Mouse (Mus musculus): ENCODE measurements around the gene Cldn1. TPM values are rescaled to one million over a fixed set of nuclear protein-coding genes. Genes with fewer than 3 reads are reported as not detected.
A peak's percentile ranks its signal among the peaks of the same experiment; 100 is the strongest.

The Cldn1 gene
- polyA plus RNA-seq, 1 experiment = 17.7 TPM

GRCm38 (mm10) chr16:26384112-26384649, 12.5 kb upstream of the Cldn1 start:
- Histone ChIP-seq H3K27ac (ENCODE audit: insufficient read depth, low read depth, low read length) (no peak overlapping the region), H3K27me3 (replicated peaks; ENCODE audit: control insufficient read depth, insufficient read depth, low read length) (no peaks in the 10 kb centered on the region), H3K4me3 (ENCODE audit: insufficient read depth, low read depth, low read length) (no peak overlapping the region), H3K4me1 (ENCODE audit: control insufficient read depth, insufficient read depth, low read length) (no peaks in the 10 kb centered on the region), H3K36me3 (ENCODE audit: control insufficient read depth, insufficient read depth, low read length) (no peaks in the 10 kb centered on the region)
- DNase-seq = no peak
- no peak for TF ChIP-seq POLR2A (IDR thresholded peaks at IDR 0.05; ENCODE audit: low read depth, low read length)
- TF ChIP-seq CTCF (conservative IDR thresholded peaks at IDR 0.05; ENCODE audit: insufficient read depth, insufficient read length, low read depth, low read length) = no peak
- WGBS = 62% methylated on average over 5 of the region's 5 CpGs

- TF ChIP-seq POLR2A (IDR thresholded peaks at IDR 0.05; ENCODE audit: low read depth, low read length) (no peak), CTCF (conservative IDR thresholded peaks at IDR 0.05; ENCODE audit: insufficient read depth, insufficient read length, low read depth, low read length) (no peak)
- DNase-seq = no peak
- H3K27ac ChIP-seq (ENCODE audit: insufficient read depth, low read depth, low read length) = no peak overlapping the region
- no peaks in the 10 kb centered on the region for H3K36me3 ChIP-seq (ENCODE audit: control insufficient read depth, insufficient read depth, low read length)
- no peak overlapping the region for H3K4me3 ChIP-seq (ENCODE audit: insufficient read depth, low read depth, low read length)
- H3K27me3 ChIP-seq (replicated peaks; ENCODE audit: control insufficient read depth, insufficient read depth, low read length) = no peaks in the 10 kb centered on the region
- no peaks in the 10 kb centered on the region for H3K4me1 ChIP-seq (ENCODE audit: control insufficient read depth, insufficient read depth, low read length)
- 80% methylated on average over 5 of the region's 5 CpGs for WGBS
Measured at GRCm38 (mm10) chr16:26377170-26377569, 5.5 kb upstream of the Cldn1 start.

- Histone ChIP-seq H3K36me3 (ENCODE audit: control insufficient read depth, insufficient read depth, low read length) (no peaks in the 10 kb centered on the region), H3K27me3 (replicated peaks; ENCODE audit: control insufficient read depth, insufficient read depth, low read length) (no peaks in the 10 kb centered on the region), H3K4me3 (ENCODE audit: insufficient read depth, low read depth, low read length) (no peak overlapping the region), H3K27ac (ENCODE audit: insufficient read depth, low read depth, low read length) (no peak overlapping the region), H3K4me1 (ENCODE audit: control insufficient read depth, insufficient read depth, low read length) (peaks cover 4% of the 10 kb centered on the region; the same call in 1 of the 2 replicates)
- no peak for DNase-seq
- TF ChIP-seq CTCF (conservative IDR thresholded peaks at IDR 0.05; ENCODE audit: insufficient read depth, insufficient read length, low read depth, low read length) (no peak), POLR2A (IDR thresholded peaks at IDR 0.05; ENCODE audit: low read depth, low read length) (no peak)
- 97% methylated on average over 1 of the region's 1 CpGs for WGBS
Measured at GRCm38 (mm10) chr16:26370127-26370526, 1.5 kb downstream of the Cldn1 start.

GRCm38 (mm10) chr16:26369044-26369730, 2.5 kb downstream of the Cldn1 start:
- no peak overlapping the region for H3K4me3 ChIP-seq (ENCODE audit: insufficient read depth, low read depth, low read length)
- no peak overlapping the region for H3K27ac ChIP-seq (ENCODE audit: insufficient read depth, low read depth, low read length)
- DNase-seq = no peak
- H3K36me3 ChIP-seq (ENCODE audit: control insufficient read depth, insufficient read depth, low read length) = no peaks in the 10 kb centered on the region
- peaks cover 4% of the 10 kb centered on the region; the same call in 1 of the 2 replicates for H3K4me1 ChIP-seq (ENCODE audit: control insufficient read depth, insufficient read depth, low read length)
- no peaks in the 10 kb centered on the region for H3K27me3 ChIP-seq (replicated peaks; ENCODE audit: control insufficient read depth, insufficient read depth, low read length)
- WGBS = 87% methylated on average over 7 of the region's 7 CpGs
- TF ChIP-seq CTCF (conservative IDR thresholded peaks at IDR 0.05; ENCODE audit: insufficient read depth, insufficient read length, low read depth, low read length) = no peak
- no peak for TF ChIP-seq POLR2A (IDR thresholded peaks at IDR 0.05; ENCODE audit: low read depth, low read length)

- DNase-seq = peak; percentile 87
- 45% methylated on average over 5 of the region's 5 CpGs for WGBS
- Histone ChIP-seq H3K36me3 (ENCODE audit: control insufficient read depth, insufficient read depth, low read length) (no peaks in the 10 kb centered on the region), H3K4me1 (ENCODE audit: control insufficient read depth, insufficient read depth, low read length) (peaks cover 4% of the 10 kb centered on the region; the same call in 1 of the 2 replicates), H3K4me3 (ENCODE audit: insufficient read depth, low read depth, low read length) (no peak overlapping the region), H3K27ac (ENCODE audit: insufficient read depth, low read depth, low read length) (peak overlapping the region; percentile 71), H3K27me3 (replicated peaks; ENCODE audit: control insufficient read depth, insufficient read depth, low read length) (no peaks in the 10 kb centered on the region)
- no peak for TF ChIP-seq POLR2A (IDR thresholded peaks at IDR 0.05; ENCODE audit: low read depth, low read length)
- TF ChIP-seq CTCF (conservative IDR thresholded peaks at IDR 0.05; ENCODE audit: insufficient read depth, insufficient read length, low read depth, low read length) = no peak
Measured at GRCm38 (mm10) chr16:26368121-26368520, 3.5 kb downstream of the Cldn1 start.

GRCm38 (mm10) chr16:26360694-26361093, 10.9 kb downstream of the Cldn1 start:
- H3K27ac ChIP-seq (ENCODE audit: insufficient read depth, low read depth, low read length) = no peak overlapping the region
- 65% methylated on average over 3 of the region's 3 CpGs for WGBS
- no peak overlapping the region for H3K4me3 ChIP-seq (ENCODE audit: insufficient read depth, low read depth, low read length)

GRCm38 (mm10) chr16:26359619-26360018, 12.0 kb downstream of the Cldn1 start:
- H3K4me3 ChIP-seq (ENCODE audit: insufficient read depth, low read depth, low read length) = no peak overlapping the region
- no peak for DNase-seq

More at GRCm38 (mm10) chr16:26360694-26361093, 10.9 kb downstream of the Cldn1 start:
- no peak for DNase-seq
- peaks cover 9% of the 10 kb centered on the region; the same call in 1 of the 2 replicates for H3K4me1 ChIP-seq (ENCODE audit: control insufficient read depth, insufficient read depth, low read length)
- no peaks in the 10 kb centered on the region for H3K27me3 ChIP-seq (replicated peaks; ENCODE audit: control insufficient read depth, insufficient read depth, low read length)
- no peak for TF ChIP-seq POLR2A (IDR thresholded peaks at IDR 0.05; ENCODE audit: low read depth, low read length)
- TF ChIP-seq CTCF (conservative IDR thresholded peaks at IDR 0.05; ENCODE audit: insufficient read depth, insufficient read length, low read depth, low read length) = no peak
- no peaks in the 10 kb centered on the region for H3K36me3 ChIP-seq (ENCODE audit: control insufficient read depth, insufficient read depth, low read length)

More at GRCm38 (mm10) chr16:26359619-26360018, 12.0 kb downstream of the Cldn1 start:
- no peaks in the 10 kb centered on the region for H3K36me3 ChIP-seq (ENCODE audit: control insufficient read depth, insufficient read depth, low read length)
- no peak overlapping the region for H3K27ac ChIP-seq (ENCODE audit: insufficient read depth, low read depth, low read length)
- H3K4me1 ChIP-seq (ENCODE audit: control insufficient read depth, insufficient read depth, low read length) = peaks cover 9% of the 10 kb centered on the region; the same call in 1 of the 2 replicates
- TF ChIP-seq CTCF (conservative IDR thresholded peaks at IDR 0.05; ENCODE audit: insufficient read depth, insufficient read length, low read depth, low read length) (no peak), POLR2A (IDR thresholded peaks at IDR 0.05; ENCODE audit: low read depth, low read length) (no peak)
- WGBS = 79% methylated on average over 4 of the region's 4 CpGs
- no peaks in the 10 kb centered on the region for H3K27me3 ChIP-seq (replicated peaks; ENCODE audit: control insufficient read depth, insufficient read depth, low read length)

Measured in kidney, adult 2 months (tissue).